Mouse (Mus musculus) layer of hippocampus, adult 9-10 months (tissue): Measurements from ENCODE around the gene Il13ra1.

ENCODE experiments used
- DNase-seq: peaks from one replicate; pipeline ENCODE4 v3.0.0; 2022; ENCODE audit warnings: low spot score

Il13ra1 gene

DNA sequence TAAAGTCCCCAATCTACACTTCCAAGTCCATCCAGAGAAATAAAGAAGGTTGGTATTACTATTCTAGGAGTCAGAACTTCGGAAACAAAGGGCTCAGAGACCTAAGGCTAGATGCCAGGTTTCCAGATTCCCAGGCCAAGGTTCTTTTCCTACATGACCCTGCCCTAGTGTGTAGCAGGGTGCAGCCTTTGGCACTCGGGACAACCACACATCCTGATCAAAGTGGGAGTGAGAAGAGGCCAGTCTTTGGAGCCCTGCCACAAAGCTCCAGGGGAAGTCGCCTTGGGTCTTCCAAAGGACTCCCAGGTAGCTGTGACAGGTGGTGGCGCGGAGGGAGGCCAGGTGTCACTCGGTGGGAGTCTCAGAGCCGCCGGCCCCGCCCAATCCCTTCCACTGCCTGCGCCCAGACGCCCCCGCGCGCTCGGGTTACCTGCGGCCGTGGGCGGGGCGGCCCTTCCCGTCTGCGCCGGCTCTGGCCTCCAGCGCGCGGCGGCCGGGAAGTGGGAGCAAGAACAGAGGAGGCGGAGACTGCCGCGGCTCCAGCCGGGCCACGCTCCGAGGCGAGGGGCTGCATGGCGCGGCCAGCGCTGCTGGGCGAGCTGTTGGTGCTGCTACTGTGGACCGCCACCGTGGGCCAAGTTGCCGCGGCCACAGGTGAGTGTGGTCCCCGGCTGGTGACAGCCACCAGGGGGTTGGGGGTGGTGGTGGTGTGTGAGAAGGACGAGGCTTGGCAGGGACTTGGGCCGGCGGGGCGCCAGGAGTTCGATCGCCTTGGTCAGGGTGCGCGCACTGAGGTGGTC is at the start of gene Il13ra1:
Gene Il13ra1, plus strand, starts transcription at position 489 of the 800 bp plus-strand sequence.
- DNase-seq: no peak

DNA sequence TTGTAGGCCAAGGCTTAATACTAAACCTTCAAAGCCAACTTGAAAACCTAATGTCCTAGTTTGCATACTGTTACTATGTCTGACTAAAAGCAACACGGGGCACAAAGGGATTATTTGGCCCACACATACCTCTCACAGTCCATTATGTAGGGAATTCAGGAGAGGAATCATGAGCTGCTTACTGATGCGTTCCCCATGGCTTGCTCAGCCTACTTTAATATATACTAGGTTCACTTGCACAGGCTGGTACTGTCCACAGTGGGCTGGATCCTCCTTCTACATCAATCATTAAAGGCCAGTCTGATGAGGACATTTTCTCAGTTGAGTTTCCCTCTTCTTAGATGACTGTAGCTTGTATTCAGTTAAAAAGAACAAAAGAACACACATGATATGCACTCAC is 37.9 kb upstream of the Il13ra1 start:
- DNase-seq: no peak

DNA sequence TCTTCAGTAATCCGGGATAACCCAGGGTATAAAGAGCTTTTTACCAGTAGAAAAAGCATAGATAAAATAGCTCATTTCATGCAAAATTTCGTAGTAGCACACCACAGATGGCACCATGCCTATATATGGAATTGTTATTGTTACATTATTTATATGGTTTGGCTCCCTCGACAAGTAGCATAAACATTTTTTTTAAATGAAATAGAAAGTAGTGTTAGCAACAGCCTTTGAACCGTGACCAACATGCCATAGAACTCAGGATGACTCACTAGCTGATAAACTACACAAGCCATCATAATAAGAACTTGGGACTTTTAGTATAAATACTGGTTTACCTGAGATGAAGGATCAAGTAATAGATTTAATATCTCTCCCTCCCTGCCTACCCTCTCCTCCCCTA is 34.7 kb upstream of the Il13ra1 start:
- no peak for DNase-seq

DNA sequence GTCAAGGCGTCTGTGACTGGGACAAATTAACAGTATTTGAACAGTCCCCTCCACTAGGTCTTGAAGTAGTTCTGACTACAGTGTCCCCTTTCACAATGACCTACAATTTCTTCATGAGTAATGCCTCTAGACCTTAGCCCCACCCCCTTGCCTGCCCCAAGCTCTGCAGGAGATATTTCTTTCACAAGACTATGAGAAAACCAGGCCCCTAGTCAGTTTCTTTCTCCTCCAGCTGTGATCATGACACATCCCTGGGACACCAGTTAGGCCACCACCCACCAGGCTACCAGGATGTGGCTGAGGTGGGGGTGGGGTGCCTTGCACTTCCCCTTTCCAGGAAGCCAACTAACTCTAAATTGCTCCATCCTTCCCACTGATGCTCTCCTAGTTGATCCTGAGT is 29.0 kb upstream of the Il13ra1 start:
- no peak for DNase-seq

DNA sequence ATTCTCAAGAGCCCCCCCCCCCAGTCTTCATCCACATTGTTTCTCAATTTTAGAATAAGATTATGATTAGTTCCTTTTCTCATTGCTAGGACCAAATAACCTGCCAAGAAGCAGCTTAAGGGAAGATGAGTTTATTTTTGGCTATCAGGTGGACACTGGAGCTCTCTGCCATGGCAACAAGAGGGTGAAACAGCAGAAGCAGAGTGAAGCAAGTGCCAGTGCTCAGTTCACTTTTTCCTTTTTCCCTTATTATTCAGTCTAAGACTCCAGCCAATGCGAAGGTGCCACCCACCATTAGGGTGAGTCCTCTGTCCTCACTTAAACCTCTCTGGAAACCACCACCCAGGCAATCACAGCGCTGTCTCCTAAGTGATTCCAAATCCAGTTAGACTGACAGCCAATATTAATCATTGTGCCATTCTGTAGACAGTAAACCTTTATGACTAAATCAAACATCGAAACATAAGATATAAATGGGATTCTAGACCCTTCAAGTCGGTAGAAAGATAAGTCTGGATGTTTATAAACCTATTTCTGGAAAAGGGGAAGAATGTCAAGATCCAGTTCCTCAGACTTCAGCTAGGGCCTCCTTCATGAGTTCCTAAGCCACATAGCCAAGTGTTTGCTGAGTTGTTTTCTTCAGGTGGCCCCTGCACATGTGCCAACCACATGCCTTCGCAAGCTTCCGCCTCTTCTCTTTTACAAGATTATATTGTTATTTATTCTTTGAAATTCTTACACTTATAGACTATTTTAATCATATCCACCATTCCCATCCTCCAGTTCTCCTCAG is 23.2 kb upstream of the Il13ra1 start:
- no peak for DNase-seq

DNA sequence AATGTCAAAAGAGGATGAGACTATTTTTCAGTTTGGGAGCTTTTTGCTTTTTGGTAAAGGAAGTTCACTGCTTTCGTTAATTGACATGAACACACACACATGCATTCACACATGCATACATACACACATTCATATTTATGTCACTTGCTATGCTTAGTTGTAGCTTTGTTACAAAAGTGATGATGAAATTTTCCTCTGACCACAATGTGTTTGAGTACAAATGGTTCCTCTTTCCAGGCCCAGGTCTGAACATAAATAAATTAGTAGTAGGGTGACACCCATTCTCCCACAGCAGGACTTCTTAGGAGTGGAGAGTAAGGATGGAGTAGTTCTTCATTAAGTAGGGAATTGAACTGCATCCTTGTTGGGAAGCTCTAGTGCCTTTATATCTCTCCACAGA is 11.0 kb upstream of the Il13ra1 start:
- DNase-seq: no peak

DNA sequence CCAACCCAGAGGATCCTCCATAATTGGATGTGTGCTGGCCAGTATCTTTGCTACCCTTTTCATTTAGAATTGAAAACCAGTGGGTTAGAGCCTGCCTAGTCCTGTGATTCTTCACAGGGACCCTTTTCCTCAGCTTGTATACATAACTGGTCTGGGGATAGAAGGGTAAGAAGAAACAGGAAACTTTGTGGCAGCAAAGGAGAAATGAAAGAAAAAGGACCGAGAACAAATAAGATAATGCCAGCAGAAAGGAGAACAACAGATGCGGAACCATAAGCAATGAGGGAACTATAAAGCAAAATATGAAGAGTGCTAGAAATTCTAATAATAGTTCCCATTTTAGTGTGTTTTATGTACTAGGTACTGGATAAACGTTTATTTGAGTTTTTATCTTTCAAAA is 10.6 kb upstream of the Il13ra1 start:
- no peak for DNase-seq

DNA sequence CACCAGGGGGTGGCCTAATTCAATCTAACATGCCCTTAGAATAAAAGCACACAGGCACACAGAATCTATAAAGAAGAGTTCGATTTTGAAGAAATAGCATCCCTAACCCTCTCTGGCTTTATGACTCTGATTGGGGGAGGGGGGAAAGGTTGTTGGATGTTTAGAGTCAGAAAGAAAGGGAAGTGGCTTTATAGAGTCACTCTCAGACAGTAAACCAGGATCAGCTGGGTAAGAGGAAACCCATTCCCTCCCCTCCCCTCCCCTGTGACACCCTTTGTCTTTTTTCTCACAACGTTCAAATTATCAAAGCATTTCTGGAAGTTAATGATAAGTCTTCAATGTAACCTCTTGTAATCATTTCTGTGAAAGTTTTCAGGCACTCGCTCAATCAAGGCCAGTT is 3.3 kb upstream of the Il13ra1 start:
- DNase-seq: no peak

DNA sequence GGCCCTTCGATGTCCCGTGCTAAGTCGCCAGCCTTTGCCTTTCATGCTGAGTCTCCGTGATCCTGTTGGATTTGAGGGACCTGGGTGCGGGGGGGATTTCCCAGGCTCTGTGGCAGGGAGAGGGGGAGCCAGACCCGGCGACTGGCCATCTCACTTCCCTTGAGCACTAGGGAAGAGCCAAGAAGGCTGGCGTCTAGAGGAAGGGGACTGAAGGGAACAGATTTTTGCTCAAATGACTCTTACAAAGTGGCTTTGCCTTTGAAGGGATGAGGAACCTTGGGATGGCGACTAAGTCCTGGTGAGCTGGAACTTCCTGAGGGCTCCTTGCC is 476 bp downstream of the Il13ra1 start:
- no peak for DNase-seq

DNA sequence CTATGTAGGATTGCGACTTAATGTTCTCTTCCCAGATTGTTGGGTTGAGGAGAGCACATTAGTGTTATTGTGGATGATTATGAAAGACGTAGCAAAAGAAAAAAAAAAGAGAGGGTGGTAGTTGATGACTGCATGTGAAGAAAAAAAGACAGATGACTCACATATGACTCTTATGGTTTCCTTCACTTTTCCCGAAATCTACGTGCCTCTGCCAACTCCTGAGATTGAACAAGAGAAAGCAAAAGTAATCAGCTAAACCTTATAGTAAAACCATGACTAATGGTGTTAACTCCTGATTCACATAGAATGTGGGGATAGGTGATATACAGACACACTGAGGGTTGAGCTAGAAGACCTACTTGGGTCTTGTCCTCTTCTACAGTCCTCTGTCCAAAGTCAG is 3.3 kb downstream of the Il13ra1 start:
- DNase-seq: no peak

DNA sequence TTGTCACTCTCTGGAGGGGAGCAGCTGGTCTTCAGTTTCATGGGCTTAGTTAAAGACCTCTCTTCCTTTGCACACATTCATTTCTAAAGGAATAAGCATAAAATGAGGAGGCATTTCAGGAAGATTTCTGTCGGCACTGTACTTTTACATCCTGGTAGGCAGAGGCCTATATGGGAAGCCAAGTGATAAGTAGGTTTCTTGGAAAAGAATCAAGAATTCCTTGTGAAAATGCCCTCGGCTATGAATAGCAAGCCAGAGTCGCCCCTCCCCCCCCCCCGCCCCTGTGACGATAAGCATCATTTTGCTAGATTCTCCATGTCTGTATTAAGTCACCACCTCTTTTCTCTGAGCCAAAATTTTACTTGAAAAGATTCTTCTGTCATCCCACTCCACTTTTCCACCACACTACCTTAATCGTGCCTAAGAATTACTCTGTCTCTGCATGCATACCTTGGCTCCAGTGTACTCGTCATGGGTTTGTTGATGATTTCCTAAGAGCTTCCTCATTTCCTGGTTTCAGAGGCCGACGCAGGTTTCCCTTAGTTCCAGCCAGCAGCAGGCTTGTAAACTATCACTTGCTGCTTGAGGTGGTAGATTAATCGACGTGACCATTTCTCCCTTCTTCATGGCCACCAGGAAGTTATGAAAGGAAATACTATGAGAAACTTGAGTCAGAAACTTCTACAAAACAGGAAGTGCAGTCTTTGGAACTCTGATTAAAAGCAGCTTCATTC is 17.3 kb downstream of the Il13ra1 start:
- no peak for DNase-seq

DNA sequence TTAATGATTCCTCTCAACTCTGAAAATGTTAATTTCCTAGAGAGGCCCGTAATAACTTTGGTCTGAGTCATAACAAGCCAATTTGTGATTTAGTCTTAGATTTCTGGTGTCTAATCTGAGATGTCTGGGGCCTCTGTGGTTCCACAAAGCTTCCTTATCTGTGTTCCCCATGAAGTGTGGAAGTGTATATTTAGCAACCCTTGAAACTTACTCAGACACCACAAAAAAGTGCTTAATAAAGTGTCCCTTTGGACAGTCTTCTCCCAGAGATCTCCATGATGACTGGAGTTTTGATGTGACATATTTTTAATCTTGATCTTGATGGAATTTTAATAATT is 17.8 kb downstream of the Il13ra1 start:
- DNase-seq: no peak

DNA sequence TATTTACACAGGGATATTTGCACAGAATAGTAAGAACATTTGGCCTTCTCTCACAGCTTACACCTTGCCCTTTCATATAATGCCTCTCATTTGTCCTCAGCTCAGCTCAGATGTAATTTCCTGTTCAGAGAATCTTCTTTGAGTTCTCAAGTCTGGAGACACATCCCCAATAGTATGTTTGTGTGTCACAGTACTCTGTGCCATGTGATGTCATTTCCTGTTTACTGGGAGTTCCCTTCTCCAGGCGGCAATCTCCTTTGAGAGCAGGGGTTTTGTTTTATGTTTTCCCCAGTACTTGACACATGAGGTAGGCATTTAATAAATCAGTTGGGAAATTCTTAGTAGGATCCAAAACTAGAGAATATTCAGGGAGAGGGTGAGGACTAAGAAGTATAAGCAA is 24.4 kb downstream of the Il13ra1 start:
- DNase-seq: no peak

DNA sequence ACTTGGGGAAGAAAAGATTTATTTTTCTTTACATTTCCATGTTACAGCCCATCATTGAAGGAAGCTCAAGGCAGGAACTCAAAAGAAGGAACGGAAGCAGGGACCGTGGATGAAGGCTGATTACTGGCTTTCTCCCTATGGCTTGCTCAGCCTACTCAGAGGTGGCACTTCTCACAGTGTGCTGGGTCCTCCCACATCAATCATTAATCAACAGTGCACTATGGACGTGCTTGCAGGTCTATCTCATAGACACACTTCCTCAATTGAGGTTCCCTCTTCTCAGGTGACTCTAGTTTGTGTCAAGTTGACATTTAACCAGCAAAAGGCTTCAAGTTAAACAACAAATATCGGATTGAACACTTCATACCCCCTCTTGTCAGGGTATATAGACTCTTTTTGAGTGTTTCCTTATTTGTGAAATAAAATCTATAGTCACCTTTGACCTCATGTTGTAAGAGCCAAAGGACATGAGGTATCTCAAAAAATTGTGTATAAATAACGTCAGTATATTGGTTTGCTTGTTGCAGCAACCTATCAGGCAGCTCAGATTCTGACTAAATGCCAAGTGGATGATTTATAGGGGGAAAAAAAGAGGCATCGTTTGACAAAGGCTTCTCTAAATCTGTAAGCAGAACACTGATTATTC is 30.2 kb downstream of the Il13ra1 start:
- DNase-seq: no peak

DNA sequence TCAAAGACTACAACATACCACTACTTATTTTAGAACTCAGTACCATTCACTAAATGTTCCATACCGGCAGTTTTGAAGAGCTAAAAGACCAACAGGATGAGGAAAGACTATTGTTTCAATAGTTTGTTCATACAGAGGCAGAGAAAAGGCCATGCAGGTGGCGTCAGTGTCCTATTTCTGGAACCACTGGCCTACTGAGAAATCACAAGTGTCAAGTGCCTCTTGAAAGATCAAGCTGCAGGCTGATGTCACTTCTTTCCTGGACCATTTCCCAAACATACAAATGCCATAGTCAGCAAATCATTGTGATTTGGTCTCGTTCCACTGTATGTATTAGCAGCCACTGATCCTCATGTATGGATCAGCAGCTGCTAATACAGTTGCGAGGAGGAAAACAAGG is 34.8 kb downstream of the Il13ra1 start:
- no peak for DNase-seq

DNA sequence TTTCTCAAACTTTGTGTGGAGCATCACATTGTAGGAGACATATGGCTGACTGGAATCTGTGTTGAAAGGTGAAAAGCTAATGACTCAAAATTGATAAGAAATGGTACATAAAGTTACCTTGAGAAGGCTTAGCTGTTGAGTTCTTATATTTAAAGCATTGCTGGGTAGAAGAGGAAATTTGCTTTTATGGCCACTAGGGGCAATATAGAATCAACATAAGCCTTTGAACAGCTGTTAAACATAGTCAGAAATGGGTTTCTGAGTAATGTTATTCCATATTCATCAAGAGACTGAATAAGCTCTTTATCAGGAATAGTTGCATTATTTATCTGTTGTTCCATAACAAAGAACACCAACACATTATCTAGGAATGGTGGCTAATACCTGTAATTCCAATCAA is 38.2 kb downstream of the Il13ra1 start:
- DNase-seq: no peak

DNA sequence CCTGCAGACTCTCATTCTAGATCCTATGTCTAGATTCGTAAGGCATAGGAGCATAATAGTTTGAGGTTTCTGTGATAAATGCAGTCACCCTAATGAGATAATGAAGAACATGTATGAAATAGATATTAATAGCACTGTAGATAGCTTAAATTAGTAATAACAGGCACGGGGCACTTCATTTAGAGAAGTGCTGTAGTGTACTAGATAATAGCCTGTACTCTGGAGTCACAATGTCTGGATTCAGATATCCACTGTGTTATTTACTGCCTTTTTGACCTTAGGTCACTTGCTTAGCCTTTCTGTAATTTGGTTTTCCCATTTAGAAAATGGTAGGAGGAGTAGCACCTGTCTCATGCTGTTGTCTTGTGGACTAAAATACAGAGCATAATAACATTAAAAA is 44.8 kb downstream of the Il13ra1 start:
- DNase-seq: no peak

DNA sequence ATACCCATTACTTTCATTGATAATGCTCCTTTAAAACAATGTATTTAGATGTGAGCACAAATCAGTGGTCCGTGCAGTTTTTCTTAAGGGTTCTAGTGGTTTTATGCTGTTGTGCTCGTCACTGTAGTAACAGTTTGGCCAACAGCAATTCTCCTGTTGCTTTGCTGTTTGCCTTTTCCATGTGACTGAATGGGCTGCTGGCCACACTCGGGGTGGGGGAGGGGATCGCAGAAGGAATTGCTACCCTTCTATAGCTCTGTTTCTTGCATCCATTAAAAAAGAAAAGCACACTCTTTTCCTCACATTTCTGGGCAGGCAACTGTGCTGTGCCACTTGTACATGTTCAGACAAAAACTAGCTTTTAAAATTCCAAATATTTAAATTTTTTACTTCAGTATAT is 49.7 kb downstream of the Il13ra1 start:
- DNase-seq: no peak

DNA sequence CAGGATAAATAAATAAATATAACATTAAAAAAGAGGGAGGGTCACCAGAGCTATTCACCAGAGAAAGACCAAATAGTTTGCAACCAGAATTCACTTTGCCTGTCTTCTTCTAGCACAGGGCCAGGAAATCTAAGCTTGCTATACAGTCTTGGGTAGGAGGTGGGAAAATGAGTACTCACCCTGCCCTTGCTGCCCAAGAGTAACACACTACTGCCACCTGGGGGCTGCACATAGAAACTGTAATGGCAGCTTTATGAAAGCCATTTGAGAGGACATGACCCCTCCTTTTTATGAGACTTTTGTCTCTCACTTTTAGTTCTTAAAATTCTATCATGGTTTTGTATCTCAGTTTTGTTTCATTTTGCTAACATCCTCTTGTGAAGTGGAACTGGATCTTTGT is 71.7 kb downstream of the Il13ra1 start:
- no peak for DNase-seq

DNA sequence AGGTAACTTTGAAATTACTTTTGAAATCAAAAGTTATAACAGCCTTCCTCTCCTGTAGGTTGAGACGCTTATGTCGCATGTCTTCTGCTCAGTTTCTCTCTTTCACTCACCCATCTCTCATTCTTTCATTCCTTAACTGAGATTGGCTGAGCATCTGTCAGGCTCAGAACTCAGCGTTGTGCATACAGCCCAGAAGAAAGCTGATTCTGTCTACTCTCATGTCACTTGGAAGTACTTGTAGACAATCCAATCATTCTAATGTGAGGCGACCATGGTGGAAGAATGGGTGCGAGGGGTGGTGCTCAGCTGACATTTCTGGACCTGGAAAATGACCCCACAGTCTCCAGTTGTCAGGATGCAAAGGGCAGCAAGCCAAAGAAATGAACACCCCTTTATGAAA is 74.1 kb downstream of the Il13ra1 start:
- DNase-seq: no peak

DNA sequence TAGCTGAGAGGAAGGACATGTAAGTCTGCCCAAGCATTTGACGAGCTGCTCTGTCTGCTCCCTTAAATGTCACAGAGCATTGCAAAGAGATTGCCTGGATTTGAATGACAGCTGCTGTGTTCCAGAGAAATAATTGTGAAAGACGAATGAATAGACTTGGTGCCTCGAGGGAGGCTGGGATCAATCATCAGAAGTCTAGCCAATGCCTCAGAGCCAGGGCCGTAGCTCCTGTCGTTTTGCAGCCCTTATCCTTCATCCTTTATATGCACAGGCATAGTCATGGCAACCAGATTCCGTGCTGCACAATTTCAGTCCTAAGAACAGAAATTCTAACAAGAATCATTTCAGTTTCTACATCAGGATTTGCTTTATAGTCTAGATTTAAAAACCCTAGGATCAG is 74.5 kb downstream of the Il13ra1 start:
- DNase-seq: no peak

DNA sequence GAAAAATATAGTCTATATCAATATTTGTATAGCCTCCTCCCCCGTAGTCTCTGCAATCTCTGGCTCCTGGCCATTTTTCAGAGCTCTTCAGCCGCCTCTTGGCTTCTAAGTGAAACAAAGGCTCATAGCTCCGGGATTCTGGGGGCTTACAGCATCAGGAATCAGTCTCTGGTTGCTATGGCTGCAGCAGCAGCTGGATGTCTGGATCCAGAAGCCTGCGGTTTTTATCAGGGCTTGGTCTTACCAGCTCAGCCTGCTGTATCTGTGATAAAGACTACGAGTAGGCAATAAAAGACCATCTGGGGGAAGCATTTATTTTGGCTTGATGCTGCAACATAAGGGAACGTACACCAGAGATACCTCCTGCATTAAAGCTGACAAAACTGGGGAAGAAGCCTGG is 82.0 kb downstream of the Il13ra1 start:
- DNase-seq: no peak
